Mouse (Mus musculus) liver, embryonic 18 days (tissue): ENCODE measurements around the gene Gm3106. TPM values are rescaled to one million over a fixed set of nuclear protein-coding genes. Genes with fewer than 3 reads are reported as not detected.

ENCODE experiments used
- polyA plus RNA-seq: library from polyadenylated mRNA; depleted of rRNA; stranded (reverse); fragments of >200 nt; gene quantifications from 2 replicates; pipeline ENCODE4 v1.2.3, GENCODE M21; 2012; rRNA removed

The Gm3106 gene
- polyA plus RNA-seq = not detected in 2 replicates

DNA sequence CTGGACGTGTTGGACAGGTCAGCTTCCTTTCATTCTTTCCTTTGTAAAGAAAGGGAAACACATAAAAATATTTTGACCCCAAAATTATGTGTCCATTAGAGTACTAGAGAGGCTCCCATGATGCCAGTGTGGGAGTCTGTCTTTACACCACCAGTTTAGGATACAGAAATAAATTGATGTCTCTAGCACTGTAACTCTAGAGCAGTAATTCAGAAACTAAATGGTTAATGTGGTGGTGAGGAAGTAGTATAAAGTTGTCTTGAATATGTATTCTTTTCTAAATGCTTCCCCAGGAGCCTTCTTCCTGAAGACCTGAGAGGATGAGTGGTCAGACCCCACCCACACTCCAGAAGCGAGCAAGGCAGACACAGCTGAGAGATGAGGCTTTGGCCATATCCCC lies at the start of gene Gm3106:
Gm3106 (plus strand) TSS at position 301 of the 400 bp plus-strand sequence.

Other genes starting within 250 kb of the Gm3106 start
- gene BC061212, start 147.5 kb upstream of the Gm3106 start, polyA plus RNA-seq = not detected in 2 replicates
- gene Gm6351, start 141.6 kb upstream of the Gm3106 start, polyA plus RNA-seq = not detected in 2 replicates
- 0.04 TPM in 1 of 2 replicates, not detected in the other for gene A430089I19Rik, start 88.8 kb downstream of the Gm3106 start, polyA plus RNA-seq
- not detected in 2 replicates for gene Gm6502, start 96.4 kb downstream of the Gm3106 start, polyA plus RNA-seq
- gene AA792892, start 121.7 kb downstream of the Gm3106 start, polyA plus RNA-seq = not detected in 2 replicates
- not detected in 2 replicates for gene Gm7682, start 227.8 kb downstream of the Gm3106 start, polyA plus RNA-seq